Mouse (Mus musculus) inflammation-experienced regulatory T-cells, adult 6 months (primary cell): ENCODE data around the gene Gsdma2. TPM values are rescaled to one million over a fixed set of nuclear protein-coding genes. Genes with fewer than 3 reads are reported as not detected.

Experiments used
- ATAC-seq: one replicate; pipeline ENCODE4 v1.8.0; 2017
- polyA plus RNA-seq, 3 experiments: library from polyadenylated mRNA; unstranded; fragments of 100-300 nt; shearing (Covaris generic); gene quantifications; one replicate each; pipeline ENCODE4 v1.2.1; 2017

The Gsdma2 gene
- polyA plus RNA-seq, 3 experiments from 2014 or later = not detected

DNA sequence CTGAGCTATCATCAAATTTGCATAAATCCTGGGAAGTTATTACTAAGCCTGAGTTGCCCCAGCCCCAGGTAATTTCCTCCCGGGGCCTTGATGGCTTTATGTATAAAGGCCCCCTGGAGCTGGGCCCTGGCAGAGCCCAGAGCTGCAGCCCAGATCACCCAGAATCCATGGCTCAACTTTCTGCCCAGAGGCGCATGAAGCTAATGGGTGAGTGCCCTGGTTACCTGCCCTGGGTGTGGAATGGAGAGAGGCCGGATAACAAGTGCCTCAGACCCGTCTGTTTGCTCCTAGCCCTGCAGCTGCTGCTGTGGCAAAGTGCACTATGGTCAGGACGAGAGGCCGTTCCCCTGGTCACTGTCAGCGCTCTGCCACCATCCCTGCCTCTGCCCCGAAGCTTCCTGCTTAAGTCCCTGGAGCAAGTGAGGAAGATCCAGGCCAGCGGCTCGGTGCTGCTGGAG lies 54.7 kb downstream of the Gsdma2 start, which contains the start of gene Csf3:
Gene Csf3, plus strand, starts transcription at position 51 of the 458 bp plus-strand sequence.
- no peak for ATAC-seq

DNA sequence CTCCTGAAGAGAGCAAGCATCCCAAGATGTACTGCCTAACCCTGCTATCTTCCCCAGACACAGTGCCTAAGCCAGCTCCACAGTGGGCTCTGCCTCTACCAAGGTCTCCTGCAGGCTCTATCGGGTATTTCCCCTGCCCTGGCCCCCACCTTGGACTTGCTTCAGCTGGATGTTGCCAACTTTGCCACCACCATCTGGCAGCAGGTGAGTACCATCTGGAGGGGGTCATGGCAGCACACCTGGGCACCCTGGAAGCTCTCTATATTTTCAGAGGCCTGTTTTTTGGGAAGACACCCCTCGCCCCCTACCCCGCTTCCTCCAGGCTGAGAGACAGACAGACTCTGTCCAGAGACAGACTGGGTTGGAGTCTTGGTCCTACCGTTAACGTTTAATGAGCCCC lies 55.8 kb downstream of the Gsdma2 start:
- no peak for ATAC-seq

DNA sequence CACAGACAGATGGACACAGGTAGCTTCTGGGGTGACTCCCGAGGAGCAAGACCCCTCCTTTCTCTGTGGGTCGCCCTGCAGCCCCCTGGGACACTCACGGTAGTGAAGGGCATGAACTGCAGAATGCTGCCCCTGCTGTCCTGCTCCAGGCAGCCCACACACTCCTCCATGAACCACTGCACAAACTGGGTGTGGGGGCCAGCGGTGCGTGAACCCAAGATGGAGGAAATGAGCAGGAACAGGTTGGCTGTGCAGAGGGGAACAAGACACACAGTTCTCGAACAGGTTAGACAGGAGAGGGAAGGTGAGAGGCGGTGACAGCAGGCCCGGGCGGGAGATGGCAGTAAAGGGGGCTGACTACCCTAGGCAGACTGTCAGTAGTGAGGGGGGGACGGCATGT lies 58.5 kb downstream of the Gsdma2 start:
- no peak for ATAC-seq

Other genes starting within 250 kb of the Gsdma2 start
- 1 to 10 TPM; 7.0 to 8.2 (median 7.2) TPM for gene Pgap3, start 246.3 kb upstream of the Gsdma2 start, polyA plus RNA-seq
- gene Erbb2, start 234.3 kb upstream of the Gsdma2 start, polyA plus RNA-seq = under 1 TPM in 2 of 3 experiments, not detected in 1; 0.13 to 0.68 TPM
- gene Mien1, start 207.8 kb upstream of the Gsdma2 start, polyA plus RNA-seq = 100 to 1,000 TPM; 148 to 198 (median 167) TPM
- 1 to 10 TPM; 1.2 to 3.1 (median 2.1) TPM for gene Grb7, start 200.4 kb upstream of the Gsdma2 start, polyA plus RNA-seq
- 100 to 1,000 TPM in 1 of 3 experiments, 10 to 100 TPM in 2; 75.8 to 102 (median 78.8) TPM for gene Ikzf3, start 100.7 kb upstream of the Gsdma2 start, polyA plus RNA-seq
- 1 to 10 TPM; 3.4 to 5.0 (median 4.3) TPM for gene Zpbp2, start 95.7 kb upstream of the Gsdma2 start, polyA plus RNA-seq
- 10 to 100 TPM; 23.6 to 31.0 (median 30.7) TPM for gene Ormdl3, start 59.4 kb upstream of the Gsdma2 start, polyA plus RNA-seq
- gene Lrrc3c, start 48.5 kb upstream of the Gsdma2 start, polyA plus RNA-seq = not detected
- gene Gm12355, start 21.1 kb upstream of the Gsdma2 start, polyA plus RNA-seq = 10 to 100 TPM in 2 of 3 experiments, 1 to 10 TPM in 1; 1.3 to 14.8 (median 10.7) TPM
- gene Gsdma3, start 20.4 kb upstream of the Gsdma2 start, polyA plus RNA-seq = not detected
- gene Gsdma, start 17.6 kb downstream of the Gsdma2 start, polyA plus RNA-seq = not detected
- gene Psmd3, start 35.8 kb downstream of the Gsdma2 start, polyA plus RNA-seq = 10 to 100 TPM; 12.9 to 20.6 (median 15.5) TPM
- gene Csf3, start 54.5 kb downstream of the Gsdma2 start, polyA plus RNA-seq = not detected
- 10 to 100 TPM; 23.8 to 32.5 (median 28.3) TPM for gene Med24, start 82.7 kb downstream of the Gsdma2 start, polyA plus RNA-seq
- gene Thra, start 93.9 kb downstream of the Gsdma2 start, polyA plus RNA-seq = 1 to 10 TPM; 1.3 to 6.3 (median 5.2) TPM
- 1 to 10 TPM; 6.5 to 8.4 (median 7.3) TPM for gene Nr1d1, start 128.6 kb downstream of the Gsdma2 start, polyA plus RNA-seq
- gene Msl1, start 148.8 kb downstream of the Gsdma2 start, polyA plus RNA-seq = 10 to 100 TPM; 16.7 to 26.3 (median 20.4) TPM
- 10 to 100 TPM in 2 of 3 experiments, 1 to 10 TPM in 1; 8.7 to 14.8 (median 11.6) TPM for gene Casc3, start 158.1 kb downstream of the Gsdma2 start, polyA plus RNA-seq
- under 1 TPM in 2 of 3 experiments, not detected in 1; 0.32 to 0.63 TPM for gene Rapgefl1, start 190.0 kb downstream of the Gsdma2 start, polyA plus RNA-seq
- gene Wipf2, start 216.9 kb downstream of the Gsdma2 start, polyA plus RNA-seq = 10 to 100 TPM; 10.4 to 15.1 (median 14.2) TPM